Mouse (Mus musculus): ENCODE measurements around the gene Erbb3. TPM values are rescaled to one million over a fixed set of nuclear protein-coding genes. Genes with fewer than 3 reads are reported as not detected.

The Erbb3 gene
- polyA plus RNA-seq, 1 experiment from 2014 or later: 12.2 TPM

- WGBS: 83% methylated on average over 2 of the region's 2 CpGs
- Histone ChIP-seq H3K27ac (replicated peaks) (no peak overlapping the region), H3K4me1 (peaks cover 13% of the 10 kb centered on the region), H3K4me3 (no peak overlapping the region), H3K9me3 (no peaks in the 10 kb centered on the region), H3K36me3 (replicated peaks) (no peaks in the 10 kb centered on the region), H3K27me3 (replicated peaks; ENCODE audit: low read depth, poor library complexity, severe bottlenecking) (0 out of 2 replicates have a peak, but pooled peaks cover 5% of the 10 kb centered on the region)
- DNase-seq (ENCODE audit: low spot score): no peak
These were observed 54.2 kb downstream of the Erbb3 start for GRCm38 (mm10) chr10:128535206-128535605.

GRCm38 (mm10) chr10:128526366-128527356 is 62.8 kb downstream of the Erbb3 start:
- Histone ChIP-seq H3K4me3 (peak overlapping the region; percentile 88), H3K9me3 (no peaks in the 10 kb centered on the region), H3K4me1 (peaks cover 29% of the 10 kb centered on the region), H3K27ac (replicated peaks) (no peak overlapping the region; the same call in 1 of the 2 replicates), H3K27me3 (replicated peaks; ENCODE audit: low read depth, poor library complexity, severe bottlenecking) (peaks cover 77% of the 10 kb centered on the region), H3K36me3 (replicated peaks) (peaks cover 4% of the 10 kb centered on the region; the same call in 1 of the 2 replicates)
- 29% methylated on average over 28 of the region's 28 CpGs for WGBS
- DNase-seq (ENCODE audit: low spot score): no peak

GRCm38 (mm10) chr10:128525671-128526308 is 63.7 kb downstream of the Erbb3 start, which contains the start of gene Esyt1:
TSS of gene Esyt1 (minus strand) at chr10:128525871.
- Histone ChIP-seq H3K4me1 (peaks cover 29% of the 10 kb centered on the region), H3K27ac (replicated peaks) (peak within 1 kb of the TSS; percentile 81), H3K27me3 (replicated peaks; ENCODE audit: low read depth, poor library complexity, severe bottlenecking) (peaks cover 86% of the 10 kb centered on the region), H3K9me3 (no peaks in the 10 kb centered on the region), H3K4me3 (peak within 1 kb of the TSS; percentile 88), H3K36me3 (replicated peaks) (peaks cover 11% of the 10 kb centered on the region; the same call in 1 of the 2 replicates)
- 1% methylated on average over 37 of the region's 37 CpGs for WGBS
- DNase-seq (ENCODE audit: low spot score): peak; percentile 94

- peaks cover 93% of the 10 kb centered on the region for H3K27me3 ChIP-seq (replicated peaks; ENCODE audit: low read depth, poor library complexity, severe bottlenecking)
- peak overlapping the region; percentile 81 for H3K27ac ChIP-seq (replicated peaks)
- H3K4me1 ChIP-seq: peaks cover 29% of the 10 kb centered on the region
- peaks cover 17% of the 10 kb centered on the region; the same call in 1 of the 2 replicates for H3K36me3 ChIP-seq (replicated peaks)
- peak overlapping the region; percentile 88 for H3K4me3 ChIP-seq
- peak; percentile 70 for DNase-seq (ENCODE audit: low spot score)
- H3K9me3 ChIP-seq: no peaks in the 10 kb centered on the region
- under 1% methylated on average over 58 of the region's 58 CpGs for whole genome bisulfite sequencing
These were observed 64.5 kb downstream of the Erbb3 start for GRCm38 (mm10) chr10:128524732-128525662.

GRCm38 (mm10) chr10:128524111-128524731 is 65.2 kb downstream of the Erbb3 start:
- no peaks in the 10 kb centered on the region for H3K9me3 ChIP-seq
- H3K4me1 ChIP-seq: peaks cover 32% of the 10 kb centered on the region
- H3K4me3 ChIP-seq: peak overlapping the region; percentile 88
- H3K27ac ChIP-seq (replicated peaks): peak overlapping the region; percentile 81
- WGBS: 5% methylated on average over 11 of the region's 11 CpGs
- no peak for DNase-seq (ENCODE audit: low spot score)
- H3K36me3 ChIP-seq (replicated peaks): peaks cover 23% of the 10 kb centered on the region; the same call in 1 of the 2 replicates
- peaks cover 93% of the 10 kb centered on the region for H3K27me3 ChIP-seq (replicated peaks; ENCODE audit: low read depth, poor library complexity, severe bottlenecking)

- Histone ChIP-seq H3K4me3 (no peak overlapping the region), H3K36me3 (replicated peaks) (peaks cover 30% of the 10 kb centered on the region; the same call in 1 of the 2 replicates), H3K4me1 (peaks cover 36% of the 10 kb centered on the region), H3K9me3 (no peaks in the 10 kb centered on the region), H3K27ac (replicated peaks) (no peak overlapping the region), H3K27me3 (replicated peaks; ENCODE audit: low read depth, poor library complexity, severe bottlenecking) (peaks cover 95% of the 10 kb centered on the region)
- WGBS: 77% methylated on average over 6 of the region's 6 CpGs
- no peak for DNase-seq (ENCODE audit: low spot score)
These were observed 67.1 kb downstream of the Erbb3 start for GRCm38 (mm10) chr10:128522351-128522750.

- no peak overlapping the region for H3K4me3 ChIP-seq
- peaks cover 42% of the 10 kb centered on the region for H3K4me1 ChIP-seq
- H3K27me3 ChIP-seq (replicated peaks; ENCODE audit: low read depth, poor library complexity, severe bottlenecking): peaks cover 100% of the 10 kb centered on the region
- no peak for DNase-seq (ENCODE audit: low spot score)
- H3K36me3 ChIP-seq (replicated peaks): peaks cover 35% of the 10 kb centered on the region; the same call in 1 of the 2 replicates
- H3K9me3 ChIP-seq: no peaks in the 10 kb centered on the region
- no peak overlapping the region for H3K27ac ChIP-seq (replicated peaks)
- 85% methylated on average over 16 of the region's 16 CpGs for WGBS
These were observed 68.9 kb downstream of the Erbb3 start for GRCm38 (mm10) chr10:128520591-128520990.

GRCm38 (mm10) chr10:128518833-128519232 is 70.6 kb downstream of the Erbb3 start:
- Histone ChIP-seq H3K4me3 (no peak overlapping the region), H3K27me3 (replicated peaks; ENCODE audit: low read depth, poor library complexity, severe bottlenecking) (peaks cover 93% of the 10 kb centered on the region), H3K27ac (replicated peaks) (no peak overlapping the region), H3K36me3 (replicated peaks) (peaks cover 43% of the 10 kb centered on the region; the same call in 1 of the 2 replicates), H3K9me3 (no peaks in the 10 kb centered on the region), H3K4me1 (peaks cover 25% of the 10 kb centered on the region)
- 65% methylated on average over 7 of the region's 7 CpGs for WGBS
- no peak for DNase-seq (ENCODE audit: low spot score)

Small RNA genes within 50 kb of the gene (microRNA-seq; reads per million reads assigned to microRNA genes)
- gene Gm47275: not detected
- not detected for gene Mir6917

Other genes starting within 250 kb of the Erbb3 start
- gene Coq10a, start 220.7 kb downstream of the Erbb3 start, polyA plus RNA-seq (2016; fragmentation: Nextera tagmentation; extraction: Ambion mirVana): 9.5 and 11.1 TPM in 2 replicates
- 12.1 and 12.4 TPM in 2 replicates for gene Ankrd52, start 212.5 kb downstream of the Erbb3 start, polyA plus RNA-seq (2016; fragmentation: Nextera tagmentation; extraction: Ambion mirVana)
- gene Slc39a5, start 188.4 kb downstream of the Erbb3 start, polyA plus RNA-seq (2016; fragmentation: Nextera tagmentation; extraction: Ambion mirVana): 0.13 and 0.36 TPM in 2 replicates
- 119 and 129 TPM in 2 replicates for gene Nabp2, start 178.2 kb downstream of the Erbb3 start, polyA plus RNA-seq (2016; fragmentation: Nextera tagmentation; extraction: Ambion mirVana)
- gene Rnf41, start 178.0 kb downstream of the Erbb3 start, polyA plus RNA-seq (2016; fragmentation: Nextera tagmentation; extraction: Ambion mirVana): 42.1 and 44.6 TPM in 2 replicates
- 77.3 and 85.9 TPM in 2 replicates for gene Smarcc2, start 130.4 kb downstream of the Erbb3 start, polyA plus RNA-seq (2016; fragmentation: Nextera tagmentation; extraction: Ambion mirVana)
- 733 and 768 TPM in 2 replicates for gene Myl6, start 95.5 kb downstream of the Erbb3 start, polyA plus RNA-seq (2016; fragmentation: Nextera tagmentation; extraction: Ambion mirVana)
- 2.3 and 3.1 TPM in 2 replicates for gene Myl6b, start 91.0 kb downstream of the Erbb3 start, polyA plus RNA-seq (2016; fragmentation: Nextera tagmentation; extraction: Ambion mirVana)
- gene Esyt1, start 63.8 kb downstream of the Erbb3 start, polyA plus RNA-seq (2016; fragmentation: Nextera tagmentation; extraction: Ambion mirVana): 11.9 and 13.6 TPM in 2 replicates
- gene Zc3h10, start 41.9 kb downstream of the Erbb3 start, polyA plus RNA-seq (2016; fragmentation: Nextera tagmentation; extraction: Ambion mirVana): 15.9 and 17.4 TPM in 2 replicates
- gene Rpl41, start 40.3 kb downstream of the Erbb3 start, polyA plus RNA-seq (2016; fragmentation: Nextera tagmentation; extraction: Ambion mirVana): 3,494 and 3,561 TPM in 2 replicates
- gene Pa2g4, start 23.7 kb downstream of the Erbb3 start, polyA plus RNA-seq (2016; fragmentation: Nextera tagmentation; extraction: Ambion mirVana): 274 and 287 TPM in 2 replicates
- gene Rps26, start 37.1 kb upstream of the Erbb3 start, polyA plus RNA-seq (2016; fragmentation: Nextera tagmentation; extraction: Ambion mirVana): 566 and 582 TPM in 2 replicates
- gene Ikzf4, start 56.3 kb upstream of the Erbb3 start, polyA plus RNA-seq (2016; fragmentation: Nextera tagmentation; extraction: Ambion mirVana): 2.9 and 3.5 TPM in 2 replicates
- gene Suox, start 84.4 kb upstream of the Erbb3 start, polyA plus RNA-seq (2016; fragmentation: Nextera tagmentation; extraction: Ambion mirVana): 12.9 and 13.5 TPM in 2 replicates
- 64.4 and 70.4 TPM in 2 replicates for gene Rab5b, start 106.6 kb upstream of the Erbb3 start, polyA plus RNA-seq (2016; fragmentation: Nextera tagmentation; extraction: Ambion mirVana)
- gene Pmel, start 114.5 kb upstream of the Erbb3 start, polyA plus RNA-seq (2016; fragmentation: Nextera tagmentation; extraction: Ambion mirVana): 8.6 and 17.3 TPM in 2 replicates
- 124 and 130 TPM in 2 replicates for gene Cdk2, start 115.4 kb upstream of the Erbb3 start, polyA plus RNA-seq (2016; fragmentation: Nextera tagmentation; extraction: Ambion mirVana)
- 5.2 and 6.3 TPM in 2 replicates for gene Dgka, start 155.2 kb upstream of the Erbb3 start, polyA plus RNA-seq (2016; fragmentation: Nextera tagmentation; extraction: Ambion mirVana)
- gene Pym1, start 158.2 kb upstream of the Erbb3 start, polyA plus RNA-seq (2016; fragmentation: Nextera tagmentation; extraction: Ambion mirVana): 56.6 and 60.0 TPM in 2 replicates
- gene Mmp19, start 201.3 kb upstream of the Erbb3 start, polyA plus RNA-seq (2016; fragmentation: Nextera tagmentation; extraction: Ambion mirVana): 0.26 and 0.30 TPM in 2 replicates
- gene Dnajc14, start 214.4 kb upstream of the Erbb3 start, polyA plus RNA-seq (2016; fragmentation: Nextera tagmentation; extraction: Ambion mirVana): 51.9 and 53.7 TPM in 2 replicates
- gene Tmem198b, start 214.7 kb upstream of the Erbb3 start, polyA plus RNA-seq (2016; fragmentation: Nextera tagmentation; extraction: Ambion mirVana): 16.9 and 17.9 TPM in 2 replicates
- 259 and 263 TPM in 2 replicates for gene Sarnp, start 227.7 kb upstream of the Erbb3 start, polyA plus RNA-seq (2016; fragmentation: Nextera tagmentation; extraction: Ambion mirVana)
- gene Ormdl2, start 232.0 kb upstream of the Erbb3 start, polyA plus RNA-seq (2016; fragmentation: Nextera tagmentation; extraction: Ambion mirVana): 63.7 and 66.4 TPM in 2 replicates